Comparison of ENCODE assay signal across 23 mouse cellular contexts in the genomic region with DNA sequence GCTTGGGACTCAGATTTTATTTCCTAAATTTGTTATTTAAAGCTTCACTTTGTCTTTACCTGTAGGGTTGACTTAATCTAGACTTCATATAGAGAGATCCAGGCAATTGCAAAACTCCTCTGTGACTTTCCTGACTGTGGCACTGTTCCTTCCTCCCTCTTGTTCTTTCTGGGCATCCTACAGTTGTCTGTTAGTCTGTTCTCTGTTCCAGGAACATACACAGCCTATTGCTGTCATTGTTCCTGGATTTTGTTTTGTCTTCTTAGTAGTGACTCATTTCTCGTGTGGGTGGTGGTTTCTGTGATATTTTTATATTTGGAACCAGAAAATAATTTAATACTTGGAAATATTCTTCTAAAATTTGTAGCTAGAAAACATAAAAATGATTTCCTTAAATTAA. TPM values are rescaled to one million over a fixed set of nuclear protein-coding genes. Genes with fewer than 3 reads are reported as not detected.
DNase-seq lines count a peak whose midpoint lies in the region; TF ChIP-seq lines count a peak whose summit lies in the region.
"Had no signal": no experiment of that assay in that cellular context is flagged by ENCODE, and none has a peak within 500 bp of the region (broad histone marks: within the 10 kb centered on the region; RNA-seq: fewer than 3 reads in every experiment).

No protein-coding gene starts in this region.

- 62% methylated on average over 1 of the region's 1 CpGs for WGBS in kidney, adult 2 months

- no peaks in the 10 kb centered on the region for H3K27me3 ChIP-seq in kidney, adult 2 months (replicated peaks; ENCODE audit: control insufficient read depth, insufficient read depth, low read length)
- H3K27me3 ChIP-seq: embryonic facial prominence, embryonic 12.5 days; forebrain, embryonic 12.5 days had no signal

- H3K36me3 ChIP-seq in kidney, adult 2 months (ENCODE audit: control insufficient read depth, insufficient read depth, low read length), result no peaks in the 10 kb centered on the region
- H3K36me3 ChIP-seq: embryonic facial prominence, embryonic 10.5 days; embryonic facial prominence, embryonic 12.5 days; forebrain, embryonic 10.5 days; forebrain, embryonic 12.5 days had no signal

- TF ChIP-seq POLR2A in kidney, adult 2 months (IDR thresholded peaks at IDR 0.05; ENCODE audit: low read depth, low read length), result no peak

- peak; percentile 20 to 30 for DNase-seq in layer of hippocampus, adult 2 months (ENCODE audit: low spot score in 2 of 2)
- no peak for DNase-seq in layer of hippocampus, adult 11-12 months (ENCODE audit: low spot score)
- DNase-seq in brain, adult 2 months (ENCODE audit: low read depth, low spot score), result peak; percentile 33
- DNase-seq in fibroblast of lung, adult 2 months (ENCODE audit: low read depth), result peak; percentile 8
- no peak for DNase-seq in kidney, adult 2 months
- DNase-seq: adrenal gland, adult 2 months; adrenal gland, postnatal 10 days; adrenal gland, postnatal 25 days; cerebellum, adult 11-12 months; cerebellum, adult 2 months; cerebellum, adult 9-10 months; cerebellum, postnatal 10 days; cerebellum, postnatal 25 days had no signal

- H3K4me3 ChIP-seq in layer of hippocampus, adult 2 months, result no peak overlapping the region
- H3K4me3 ChIP-seq in kidney, adult 2 months (ENCODE audit: insufficient read depth, low read depth, low read length), result no peak overlapping the region
- H3K4me3 ChIP-seq: embryonic facial prominence, embryonic 10.5 days; embryonic facial prominence, embryonic 12.5 days; forebrain, embryonic 10.5 days; forebrain, embryonic 12.5 days had no signal

- H3K27ac ChIP-seq in layer of hippocampus, adult 2 months, result peak overlapping the region; percentile 39; the same call in 1 of the 2 replicates
- no peak overlapping the region for H3K27ac ChIP-seq in kidney, adult 2 months (ENCODE audit: insufficient read depth, low read depth, low read length)
- H3K27ac ChIP-seq: embryonic facial prominence, embryonic 10.5 days; embryonic facial prominence, embryonic 12.5 days; forebrain, embryonic 10.5 days; forebrain, embryonic 12.5 days had no signal

- no peak for TF ChIP-seq CTCF in layer of hippocampus, adult 2 months (conservative IDR thresholded peaks at IDR 0.05)
- TF ChIP-seq CTCF in kidney, adult 2 months (conservative IDR thresholded peaks at IDR 0.05; ENCODE audit: insufficient read depth, insufficient read length, low read depth, low read length), result no peak

- H3K4me1 ChIP-seq in kidney, adult 2 months (ENCODE audit: control insufficient read depth, insufficient read depth, low read length), result no peaks in the 10 kb centered on the region
- H3K4me1 ChIP-seq: forebrain, embryonic 10.5 days; forebrain, embryonic 12.5 days had no signal

RNA-seq across cellular contexts. Expression of gene Pdha2, which starts 10.2 kb away (rescaled TPM):
- not detected for total RNA-seq in layer of hippocampus, adult 2 months (2021)
- polyA plus RNA-seq in kidney, adult 2 months (2012; rRNA removed), result not detected in 2 replicates
- total RNA-seq: adrenal gland, adult 2 months; adrenal gland, postnatal 10 days; adrenal gland, postnatal 25 days; adrenal gland, postnatal 4 days; MEL had no signal
- polyA plus RNA-seq: adrenal gland, adult 2 months; cerebellum, adult 2 months; cortical plate, adult 2 months; embryonic facial prominence, embryonic 10.5 days; embryonic facial prominence, embryonic 12.5 days; embryonic facial prominence, embryonic 14.5 days; forebrain, embryonic 10.5 days; forebrain, embryonic 12.5 days; forebrain, embryonic 14.5 days; forebrain, embryonic 16.5 days had no signal

Comparison
In these comparisons a context has a peak if more than half of its experiments do, and no peak if none do; other contexts are left out.
1. DNase-seq: peak in layer of hippocampus, adult 2 months (2 of 2), brain, adult 2 months (single experiment) and fibroblast of lung, adult 2 months (single experiment); none in layer of hippocampus, adult 11-12 months (single experiment) and kidney, adult 2 months (single experiment).